Mouse (Mus musculus) right cerebral cortex, postnatal 4 days (tissue): ENCODE data around the gene Atad1.
A peak's percentile ranks its signal among the peaks of the same experiment; 100 is the strongest.
"Not testable (repeated sequence)": the region's sequence is repeated elsewhere in the genome, so short reads cannot be mapped to it uniquely, and the experiment has no call there.

ENCODE experiments used
- DNase-seq: peaks from one replicate; pipeline ENCODE4 v3.0.0-alpha.2; 2022

Gene Atad1

GRCm38 (mm10) chr19:32739686-32740085 lies at the start of gene Atad1:
Gene Atad1 (minus strand): TSS chr19:32739786.
- no peak for DNase-seq

GRCm38 (mm10) chr19:32788016-32788415 lies 48.4 kb upstream of the Atad1 start:
- not testable (repeated sequence) for DNase-seq

DNA sequence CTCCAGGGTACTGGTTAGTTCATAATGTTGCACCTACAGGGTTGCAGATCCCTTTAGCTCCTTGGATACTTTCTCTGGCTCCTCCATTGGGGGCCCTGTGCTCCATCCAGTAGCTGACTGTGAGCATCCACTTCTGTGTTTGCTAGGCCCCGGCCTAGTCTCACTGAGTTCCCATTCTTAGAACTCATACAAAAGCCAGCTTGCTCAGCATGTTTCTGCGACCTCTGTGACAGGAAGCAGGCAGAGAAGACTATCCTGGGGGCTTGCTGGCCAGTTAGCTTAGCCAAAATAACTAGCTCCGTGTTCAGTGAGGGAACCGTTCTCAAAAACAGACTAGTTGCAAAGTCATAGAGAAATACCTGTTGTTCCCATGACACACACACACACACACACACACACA lies 47.8 kb upstream of the Atad1 start:
- DNase-seq = not testable (repeated sequence)

DNA sequence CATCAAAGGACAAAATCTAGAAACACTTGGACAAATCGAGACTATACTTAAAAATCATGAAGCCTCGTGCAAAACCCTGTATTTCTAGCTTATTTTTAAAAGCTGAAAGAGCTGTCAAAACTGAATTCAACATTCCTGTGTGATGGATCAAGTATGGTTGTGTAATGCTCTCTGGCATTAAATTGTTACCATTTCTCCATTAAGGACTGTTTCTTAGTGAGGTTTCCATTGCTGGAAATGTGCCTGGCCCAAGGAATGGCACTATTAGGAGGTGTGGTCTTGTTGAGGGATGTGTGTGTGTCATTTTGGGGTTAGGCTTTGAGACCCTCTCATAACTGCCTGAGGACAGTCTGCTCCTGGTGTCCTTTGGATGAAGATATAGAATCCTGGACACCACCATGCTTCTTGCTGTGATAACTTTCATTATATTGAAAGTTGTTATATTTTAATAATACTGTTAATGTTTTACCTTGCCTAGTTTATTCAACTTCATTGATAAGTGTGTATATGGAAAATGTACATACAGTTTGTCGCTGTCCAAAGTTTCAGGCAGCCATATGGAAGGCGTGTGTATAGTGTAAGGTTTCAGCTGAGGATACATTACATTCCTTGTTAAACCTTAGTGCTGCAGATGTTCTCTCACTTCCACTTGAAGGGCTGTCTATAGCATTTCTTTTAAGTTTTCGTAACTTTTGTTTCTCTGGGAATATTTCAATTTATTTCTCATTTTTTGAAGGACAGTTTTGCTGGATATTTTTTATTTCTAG lies 41.9 kb upstream of the Atad1 start:
- no peak for DNase-seq

DNA sequence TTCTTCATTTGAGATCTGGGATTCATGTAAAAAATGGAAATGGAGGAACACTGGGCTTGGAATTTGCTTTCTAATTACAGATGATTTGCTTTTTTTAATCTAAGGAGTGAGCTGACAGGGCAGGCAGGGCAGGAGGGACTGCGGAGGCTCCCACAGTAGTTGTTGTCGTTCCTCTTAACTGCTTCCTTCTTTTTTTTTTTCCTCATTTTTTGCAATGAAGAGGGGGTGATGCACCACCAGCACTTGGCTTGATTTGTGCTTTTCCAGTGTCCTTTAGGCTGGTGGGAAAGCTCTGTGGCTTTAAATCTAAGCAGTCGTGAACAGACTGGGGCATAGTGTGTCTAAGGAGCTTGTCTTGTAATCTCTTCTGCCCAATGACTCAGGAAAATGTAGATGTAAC lies 39.5 kb upstream of the Atad1 start:
- no peak for DNase-seq

DNA sequence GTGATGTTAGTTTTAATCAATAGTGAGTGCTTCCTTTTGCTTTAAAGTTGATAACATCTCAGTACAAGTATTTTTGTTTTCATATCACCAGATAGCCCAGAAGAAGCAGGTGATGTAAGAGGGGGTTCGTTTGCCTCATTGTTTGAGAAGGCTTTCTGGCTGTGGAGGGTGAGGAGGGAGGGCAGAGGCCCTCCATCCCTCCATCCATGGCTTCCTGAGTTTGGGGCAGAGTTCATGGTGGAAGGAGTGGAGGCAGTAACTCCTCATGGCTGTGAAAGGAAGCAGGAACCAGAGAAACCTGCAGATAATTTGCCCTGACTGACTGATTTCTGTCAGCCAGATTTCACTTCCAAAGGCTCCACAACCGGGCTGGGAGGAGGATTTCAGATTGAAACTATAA lies 38.8 kb upstream of the Atad1 start:
- DNase-seq = no peak

- no peak for DNase-seq
Measured at GRCm38 (mm10) chr19:32762493-32762892, 22.9 kb upstream of the Atad1 start.

- no peak for DNase-seq
Measured at GRCm38 (mm10) chr19:32761162-32761561, 21.6 kb upstream of the Atad1 start.

GRCm38 (mm10) chr19:32760499-32760898 lies 20.9 kb upstream of the Atad1 start:
- no peak for DNase-seq

GRCm38 (mm10) chr19:32759357-32760024 lies 19.9 kb upstream of the Atad1 start:
- DNase-seq = no peak

GRCm38 (mm10) chr19:32758793-32759161 lies 19.2 kb upstream of the Atad1 start:
- DNase-seq = no peak

- peak; percentile 56 for DNase-seq
Measured at GRCm38 (mm10) chr19:32757831-32758792, 18.5 kb upstream of the Atad1 start.

GRCm38 (mm10) chr19:32756900-32757725 lies 17.5 kb upstream of the Atad1 start, which contains the start of gene Pten:
Gene Pten (plus strand): TSS chr19:32757497.
- peak; percentile 95 for DNase-seq

DNA sequence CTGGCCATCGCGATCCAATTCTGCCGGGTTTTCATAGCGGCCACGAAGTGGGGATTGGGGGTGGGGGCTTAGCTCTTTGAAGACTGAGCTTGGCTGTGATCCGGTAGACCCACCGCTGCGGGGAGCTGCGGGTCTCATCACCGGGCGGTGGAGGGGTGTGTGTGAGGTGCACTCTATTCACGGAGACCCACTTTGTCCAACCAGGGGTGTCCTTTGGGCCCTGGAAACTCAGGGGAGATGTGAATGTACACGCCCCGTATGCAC lies 17.0 kb upstream of the Atad1 start:
- no peak for DNase-seq

DNA sequence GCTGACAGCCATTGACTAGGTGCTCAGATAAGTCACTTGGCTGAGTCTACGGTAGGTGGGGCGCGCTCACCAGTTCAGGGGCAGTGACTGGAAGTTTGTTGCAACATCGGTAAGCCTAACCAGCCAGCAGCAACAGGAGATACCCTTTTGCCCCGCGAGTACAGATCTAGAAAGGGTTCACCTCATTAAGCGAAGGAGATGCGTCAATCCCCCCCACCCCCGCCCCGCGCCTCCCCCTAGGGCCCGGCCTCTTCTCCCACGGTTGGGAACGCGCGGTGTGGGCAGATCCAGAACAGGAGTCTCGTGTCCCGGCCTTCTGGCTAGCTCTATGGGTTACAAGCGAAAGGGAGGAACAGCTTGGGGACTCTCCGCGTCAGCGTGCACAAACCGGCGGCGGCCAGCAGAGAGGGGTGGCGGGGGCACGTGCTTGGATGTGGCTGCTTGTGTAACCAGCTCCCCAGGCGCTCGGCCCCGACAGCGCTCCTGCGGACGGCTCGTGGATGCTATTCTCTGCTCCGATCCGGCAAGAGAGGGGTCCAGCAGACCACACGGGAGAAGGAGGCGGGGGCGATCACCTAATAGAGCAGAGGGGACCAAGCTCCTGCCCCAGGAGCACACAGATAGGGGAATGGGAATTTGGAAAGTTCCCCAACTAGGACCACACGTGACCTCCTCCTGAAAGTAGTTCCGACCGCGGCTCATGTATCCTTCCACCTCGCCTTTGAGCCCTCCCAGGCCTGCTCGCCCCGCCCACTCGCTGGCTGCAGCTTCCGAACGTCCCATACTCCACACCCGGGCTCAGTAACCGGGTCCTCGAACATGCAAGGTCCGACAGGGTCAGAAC lies 16.4 kb upstream of the Atad1 start:
- peak; percentile 95 for DNase-seq

DNA sequence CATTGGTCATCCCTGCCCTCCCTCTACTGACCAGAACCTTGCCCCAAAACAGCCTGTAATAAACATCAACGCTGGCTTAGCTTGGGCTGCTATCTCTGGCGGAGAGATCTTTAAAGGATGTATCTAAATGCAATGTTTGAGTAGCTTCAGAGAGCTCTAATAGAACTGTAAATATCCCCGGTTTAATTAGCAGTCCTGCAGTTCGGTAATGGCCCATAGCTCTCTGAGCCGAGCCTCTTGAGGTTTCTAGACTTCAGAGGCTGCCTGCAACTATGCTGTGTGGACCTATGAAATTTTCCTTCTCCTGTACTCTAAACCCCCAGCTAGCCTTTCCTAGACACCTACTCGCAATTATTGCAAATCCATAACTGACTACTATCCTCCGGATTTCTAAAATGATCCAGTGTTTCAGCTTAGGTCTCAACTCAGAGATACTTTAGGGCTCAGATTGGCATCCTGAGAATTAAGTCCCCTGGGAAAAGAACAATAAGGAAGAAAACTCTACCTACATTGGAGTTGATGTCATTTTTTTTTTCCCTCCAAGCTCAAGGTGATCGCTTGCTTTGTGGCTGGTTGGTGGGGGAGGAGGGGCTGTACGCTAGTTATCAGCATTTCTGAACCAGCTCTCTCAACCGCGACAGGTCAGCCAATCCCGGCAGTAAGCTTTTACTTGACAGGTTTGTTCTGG lies 15.7 kb upstream of the Atad1 start:
- no peak for DNase-seq

DNA sequence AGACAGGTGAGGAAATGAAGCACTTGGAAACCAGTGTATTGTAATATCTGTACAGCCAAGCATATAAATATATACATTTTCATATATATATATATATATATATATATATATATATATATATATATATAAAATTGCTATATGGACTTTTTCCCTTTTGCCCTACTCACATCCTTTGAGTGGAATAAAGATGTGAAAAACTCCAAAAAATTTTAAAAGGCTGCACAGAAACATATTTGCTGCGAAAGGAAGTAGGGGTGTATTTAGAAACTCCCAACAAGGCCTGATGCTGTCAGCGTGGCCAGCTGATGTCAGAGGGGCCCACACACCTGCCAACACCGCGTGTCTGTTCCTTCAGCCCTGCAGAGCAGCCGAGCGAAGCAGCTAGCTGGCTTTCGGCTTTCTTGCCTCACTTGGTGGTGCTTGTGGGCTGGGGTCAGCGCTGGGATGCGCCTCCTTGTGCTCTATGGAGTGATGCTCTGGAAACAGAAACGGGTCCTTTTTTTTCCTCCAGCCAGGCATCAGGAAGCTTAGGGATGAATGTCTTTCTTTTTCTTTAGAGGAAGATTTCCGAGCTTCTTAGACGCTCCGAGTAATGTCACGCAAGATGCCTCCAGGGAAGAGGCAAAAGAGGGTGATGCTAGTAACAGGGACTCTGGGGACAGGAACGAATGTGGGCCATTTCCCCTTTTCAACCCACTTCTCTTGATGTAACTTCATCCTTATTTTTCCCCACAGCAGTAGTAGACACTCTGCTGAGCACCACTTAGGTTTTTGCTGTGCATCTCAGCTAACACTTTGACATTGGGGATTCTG lies 14.8 kb upstream of the Atad1 start:
- DNase-seq = peak; percentile 6

- no peak for DNase-seq
Measured at GRCm38 (mm10) chr19:32753386-32753785, 13.8 kb upstream of the Atad1 start.

GRCm38 (mm10) chr19:32752357-32752756 lies 12.8 kb upstream of the Atad1 start:
- DNase-seq = no peak

DNA sequence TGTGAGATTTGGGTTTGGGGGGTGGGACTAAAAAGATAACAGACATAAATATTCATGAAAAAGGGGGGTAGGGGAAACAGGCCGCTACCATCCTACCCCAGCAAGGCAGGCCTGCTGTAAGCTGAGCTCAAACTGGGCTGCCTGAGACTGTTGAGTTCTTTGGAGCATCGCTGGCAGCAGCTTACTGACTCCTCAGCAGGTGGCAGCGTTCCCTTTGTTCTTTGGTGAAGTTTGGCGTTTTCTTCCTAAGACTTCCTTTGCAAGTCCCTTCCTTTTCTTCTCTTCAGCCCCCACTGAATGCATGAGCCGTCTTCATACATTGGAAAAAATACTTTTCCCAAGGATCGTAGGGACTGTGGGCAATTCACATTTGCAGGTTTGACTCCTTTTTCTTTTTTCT lies 9.8 kb upstream of the Atad1 start:
- peak; percentile 48 for DNase-seq
